Mouse (Mus musculus) bone marrow, adult 2 months (tissue): ENCODE data around the gene Gucy2g. TPM values are rescaled to one million over a fixed set of nuclear protein-coding genes. Genes with fewer than 3 reads are reported as not detected.

Experiments used
- H3K27ac ChIP-seq: fragments of 200-500 bp; 2 replicates; pipeline ENCODE4 v1.5.1; 2012; ENCODE audit warnings: low read depth, mild to moderate bottlenecking, control low read depth, inconsistent platforms, low read length; ENCODE audit not compliant: control insufficient read depth, poor library complexity, insufficient read depth
- H3K4me1 ChIP-seq: fragments of 200-500 bp; 2 replicates; pipeline ENCODE4 v1.6.1; 2011; ENCODE audit warnings: low read length; ENCODE audit not compliant: control insufficient read depth, insufficient read depth
- H3K4me3 ChIP-seq: fragments of 200-500 bp; replicated peaks from 2 replicates; pipeline ENCODE3; 2011; ENCODE audit warnings: mild to moderate bottlenecking, low read depth, low read length, control low read depth; ENCODE audit not compliant: control insufficient read depth
- CTCF ChIP-seq: fragments of 200-500 bp; IDR thresholded peaks from 2 replicates; pipeline ENCODE4 v1.5.1; 2011; ENCODE audit warnings: low read length, control low read depth; ENCODE audit not compliant: control insufficient read depth, insufficient read depth
- POLR2A ChIP-seq: fragments of 200-500 bp; IDR thresholded peaks from 2 replicates; pipeline ENCODE4 v1.6.1; 2011; ENCODE audit warnings: low read depth, mild to moderate bottlenecking, control low read depth, low read length, borderline replicate concordance; ENCODE audit not compliant: control insufficient read depth
- WGBS: fragments of 180-500 bp; shearing (Covaris S2); methylation state at CpG from one replicate; pipeline ENCODE4 v1.1.7; 2018; 5-methylcytosine and 5-hydroxymethylcytosine counted together
- polyA plus RNA-seq: library from polyadenylated mRNA; stranded (reverse); fragments of >200 nt; gene quantifications from 2 replicates; pipeline ENCODE4 v1.2.4, GENCODE M21; 2011; ENCODE audit warnings: low replicate concordance; ENCODE audit not compliant: missing spikeins, insufficient read depth, insufficient read length

Gucy2g gene
- polyA plus RNA-seq, 1 experiment, result not detected

DNA sequence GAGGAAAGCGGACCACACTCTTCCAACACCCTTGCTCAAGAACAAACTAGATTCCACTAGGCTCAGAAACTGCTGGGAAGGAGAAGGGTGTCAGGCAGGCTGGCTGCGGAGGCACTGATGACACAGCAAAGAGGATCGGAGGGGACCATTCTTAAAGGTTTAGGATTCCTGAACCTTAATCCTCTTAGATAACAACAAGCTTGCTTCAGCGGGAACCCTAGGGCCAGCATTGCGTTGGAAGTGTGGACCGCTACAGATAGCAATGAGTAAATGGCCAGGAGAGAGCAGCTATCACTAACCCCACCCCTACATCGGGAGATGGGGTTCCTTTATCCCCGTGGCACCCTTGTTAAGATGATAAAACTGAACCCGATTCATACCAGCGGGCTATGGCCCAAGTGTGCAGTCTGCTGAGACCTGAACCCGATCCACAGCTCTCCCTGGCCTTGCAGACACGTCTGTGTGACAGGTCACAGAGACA is 22.3 kb downstream of the Gucy2g start:
- Histone ChIP-seq H3K4me1 (no peaks in the 10 kb centered on the region; the same call in none of the 2 replicates), H3K4me3 (peak overlapping the region; percentile 58), H3K27ac (peak overlapping the region; percentile 84)
- TF ChIP-seq POLR2A (no peak), CTCF (no peak)
- WGBS, result 28% methylated on average over 12 of the region's 12 CpGs

DNA sequence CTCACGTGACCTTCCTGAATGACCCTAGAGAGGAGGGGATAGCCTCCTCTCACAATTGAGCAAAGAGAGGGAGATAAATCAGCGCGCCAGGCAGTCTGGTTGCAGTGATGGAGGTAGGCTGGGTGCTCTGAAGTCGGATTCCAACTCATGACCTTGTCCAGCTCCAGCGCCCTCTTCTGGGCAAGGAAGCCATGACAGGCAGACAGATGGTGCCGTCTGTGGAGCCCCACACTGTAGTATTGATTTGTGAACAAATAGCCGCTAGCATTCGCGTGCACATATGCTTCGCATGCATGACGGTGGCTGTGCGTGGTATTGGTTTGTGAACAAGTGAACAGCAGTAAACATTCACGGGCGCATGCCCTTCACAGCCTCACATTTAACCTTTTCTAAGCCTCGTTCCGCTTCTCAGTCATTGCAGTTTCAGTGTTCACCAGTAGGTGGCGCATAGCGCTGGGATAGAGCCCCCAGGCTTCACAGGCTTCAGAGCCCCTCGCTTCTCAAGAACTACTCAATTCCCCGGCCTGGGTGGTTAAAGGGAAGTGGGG is 22.8 kb downstream of the Gucy2g start:
- 4% methylated on average over 20 of the region's 20 CpGs for WGBS
- TF ChIP-seq CTCF (peak; percentile 84), POLR2A (no peak)
- Histone ChIP-seq H3K4me3 (peak overlapping the region; percentile 58), H3K27ac (peak overlapping the region; percentile 84), H3K4me1 (no peaks in the 10 kb centered on the region; the same call in none of the 2 replicates)

DNA sequence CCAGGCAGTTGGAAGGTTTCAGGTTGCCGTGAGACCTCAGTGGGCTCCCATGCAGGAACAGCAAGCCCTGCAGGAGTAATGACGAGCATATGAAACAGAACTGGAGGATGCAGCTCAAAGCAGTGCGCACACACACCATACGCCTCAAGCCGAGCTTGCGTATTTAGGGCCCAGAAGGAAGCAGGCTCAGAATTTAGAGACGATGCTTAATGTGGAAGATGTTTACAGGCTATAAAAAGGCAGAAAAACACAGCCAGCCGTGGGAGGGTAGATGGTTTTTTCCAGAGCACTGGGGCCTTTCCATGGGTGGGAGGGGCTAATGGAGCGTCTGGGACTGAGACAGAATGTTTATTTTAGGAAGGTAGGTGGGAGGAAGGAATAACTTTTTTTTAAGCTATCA is 23.7 kb downstream of the Gucy2g start:
- Histone ChIP-seq H3K4me3 (no peak overlapping the region), H3K4me1 (no peaks in the 10 kb centered on the region; the same call in none of the 2 replicates), H3K27ac (no peak overlapping the region)
- 87% methylated on average over 9 of the region's 9 CpGs for WGBS
- TF ChIP-seq POLR2A, result no peak
- TF ChIP-seq CTCF, result no peak

DNA sequence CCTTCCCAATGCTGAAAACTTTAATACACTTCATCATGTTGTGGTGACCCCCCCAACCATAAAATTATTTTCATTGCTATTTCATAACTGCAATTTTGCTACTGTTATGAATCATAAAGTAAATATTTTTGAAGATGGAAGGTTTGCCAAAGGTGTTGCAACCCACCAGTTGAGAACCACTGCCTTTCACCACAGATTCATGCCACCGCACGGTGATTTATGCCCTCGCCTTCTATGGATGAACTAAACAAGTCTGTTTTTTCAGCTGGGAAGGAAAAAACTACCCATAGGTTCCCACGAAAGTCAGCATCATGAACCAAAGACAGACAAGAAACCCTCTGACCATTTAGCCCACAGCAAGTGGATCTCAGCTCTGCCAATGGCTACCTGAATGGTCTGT is 24.2 kb downstream of the Gucy2g start:
- TF ChIP-seq CTCF, result no peak
- no peak for TF ChIP-seq POLR2A
- Histone ChIP-seq H3K27ac (no peak overlapping the region), H3K4me3 (no peak overlapping the region), H3K4me1 (no peaks in the 10 kb centered on the region; the same call in none of the 2 replicates)
- WGBS, result 81% methylated on average over 4 of the region's 4 CpGs

DNA sequence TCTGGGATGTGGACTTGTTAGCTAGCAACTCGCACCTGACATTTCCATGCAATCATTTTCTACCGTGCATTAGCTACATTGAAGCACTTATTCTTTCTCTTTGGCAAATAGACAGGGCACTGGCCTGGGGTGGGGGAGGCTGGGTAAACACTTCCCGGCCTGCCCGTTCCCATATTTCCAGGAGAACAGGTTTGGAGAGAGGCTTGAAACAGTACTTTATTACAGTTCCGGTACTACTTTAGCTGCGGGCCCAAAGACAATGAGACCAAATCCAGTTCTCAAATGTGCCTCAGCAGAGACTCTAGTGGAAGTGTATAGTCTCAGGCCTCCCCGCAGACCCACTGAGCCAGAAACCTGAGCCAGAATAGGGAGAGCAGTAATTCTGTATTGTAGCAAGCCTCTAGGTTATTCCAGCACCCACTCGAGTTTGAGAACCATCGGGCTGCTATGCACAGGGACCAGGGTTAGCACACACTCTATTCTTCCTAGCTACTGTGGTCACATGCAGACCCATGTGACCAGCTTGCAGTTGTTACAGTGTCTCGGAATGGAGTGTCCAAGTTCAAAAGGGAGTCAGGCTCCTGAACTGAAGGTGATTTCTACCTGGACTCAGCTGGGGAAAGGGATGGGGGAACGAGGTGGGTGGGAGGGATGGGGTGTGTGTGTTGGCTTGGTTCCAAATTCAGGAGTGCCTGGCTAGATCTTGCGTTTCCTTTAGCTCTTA is 27.3 kb downstream of the Gucy2g start:
- H3K4me1 ChIP-seq, result no peaks in the 10 kb centered on the region; the same call in 1 of the 2 replicates
- WGBS, result 76% methylated on average over 12 of the region's 12 CpGs
- TF ChIP-seq CTCF (no peak), POLR2A (no peak)
- H3K27ac ChIP-seq, result no peak overlapping the region
- no peak overlapping the region for H3K4me3 ChIP-seq

GRCm38 (mm10) chr19:55211698-55212097 is 29.3 kb downstream of the Gucy2g start:
- no peak for TF ChIP-seq CTCF
- TF ChIP-seq POLR2A, result no peak
- H3K27ac ChIP-seq, result no peak overlapping the region
- 83% methylated on average over 1 of the region's 1 CpGs for WGBS
- no peak overlapping the region for H3K4me3 ChIP-seq
- H3K4me1 ChIP-seq, result no peaks in the 10 kb centered on the region

DNA sequence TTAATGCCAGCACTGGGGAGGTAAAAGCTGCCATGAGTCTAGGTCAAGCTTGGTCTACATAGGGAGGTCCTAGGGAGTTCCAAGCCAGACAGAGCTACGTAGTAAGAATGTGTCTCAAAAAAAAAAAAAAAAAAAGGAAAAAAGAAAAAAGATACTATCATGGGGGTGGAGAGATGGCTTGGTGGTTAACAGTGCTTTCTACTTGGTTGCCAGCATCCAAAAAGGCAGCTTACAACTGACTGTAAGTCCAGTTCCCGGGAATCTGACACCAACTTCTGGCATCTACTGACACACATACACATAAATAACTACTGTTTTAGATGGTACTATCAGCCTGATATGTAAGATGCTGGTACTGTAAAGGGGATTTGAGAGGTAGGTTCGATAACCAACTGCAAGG is 32.0 kb downstream of the Gucy2g start:
- Histone ChIP-seq H3K27ac (no peak overlapping the region), H3K4me3 (no peak overlapping the region), H3K4me1 (no peaks in the 10 kb centered on the region)
- 78% methylated on average over 3 of the region's 3 CpGs for WGBS
- TF ChIP-seq POLR2A (no peak), CTCF (no peak)

DNA sequence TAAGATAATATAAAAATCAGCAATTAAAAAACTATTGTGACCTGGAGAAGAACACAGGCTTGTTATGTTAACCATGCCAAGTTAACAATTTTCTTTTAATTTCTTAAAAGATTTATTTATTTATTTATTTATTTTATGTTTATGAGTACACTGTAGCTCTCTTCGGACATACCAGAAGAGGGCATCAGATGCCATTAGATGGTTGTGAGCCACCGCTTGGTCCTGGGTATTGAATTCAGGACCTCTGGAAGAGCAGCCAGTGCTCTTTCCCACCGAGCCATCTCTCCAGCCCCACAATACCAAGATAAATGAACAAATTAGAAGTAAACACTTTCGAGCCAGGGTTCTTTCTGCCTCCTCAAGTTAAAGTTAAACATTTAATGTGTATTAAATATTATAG is 32.4 kb downstream of the Gucy2g start:
- WGBS, result 66% methylated on average over 4 of the region's 4 CpGs

More for the DNA sequence above, 32.4 kb downstream of the Gucy2g start:
- Histone ChIP-seq H3K4me3 (no peak overlapping the region), H3K27ac (no peak overlapping the region), H3K4me1 (no peaks in the 10 kb centered on the region)
- TF ChIP-seq POLR2A, result no peak
- TF ChIP-seq CTCF, result no peak
